Mouse (Mus musculus) kidney, postnatal 4 days (tissue): ENCODE measurements around the gene Stag3.

Experiments
- DNase-seq, 2 experiments: peaks; one replicate each; pipeline ENCODE4 v3.0.0; 2021; ENCODE audit warnings: mixed read lengths in 2 of 2

The Stag3 gene

GRCm38 (mm10) chr5:138279585-138280424 is at the start of gene Stag3, which contains the start of the genes Gm43720 and Gpc2:
TSS of gene Stag3 (plus strand) at chr5:138280240.
TSS of gene Gm43720 (minus strand) at chr5:138279958.
TSS of gene Gpc2 (minus strand) at chr5:138280005.
- DNase-seq = peak; percentile 93 to 96

GRCm38 (mm10) chr5:138233778-138234177 is 46.3 kb upstream of the Stag3 start:
- DNase-seq = no peak

DNA sequence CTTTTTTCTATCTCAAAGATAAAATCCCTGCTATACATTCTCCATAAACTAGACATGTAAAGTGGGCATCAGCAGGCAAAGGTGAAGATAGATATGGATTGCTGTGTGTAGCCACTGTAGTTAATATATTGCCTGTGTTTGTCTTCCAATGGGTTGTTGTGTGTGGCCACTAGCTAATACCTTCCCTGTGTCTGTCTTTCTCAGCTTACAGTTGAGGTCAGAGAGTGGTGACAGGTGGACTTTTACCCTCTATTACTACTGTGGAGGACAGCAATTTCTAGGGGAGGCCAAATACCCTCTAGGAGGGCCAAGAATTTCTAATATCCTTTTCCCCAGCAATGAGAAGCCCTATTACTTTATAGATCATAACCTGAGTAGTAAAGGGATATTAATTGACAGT is 45.8 kb upstream of the Stag3 start:
- no peak for DNase-seq

- no peak for DNase-seq
Measured at GRCm38 (mm10) chr5:138241511-138241910, 38.5 kb upstream of the Stag3 start.

DNA sequence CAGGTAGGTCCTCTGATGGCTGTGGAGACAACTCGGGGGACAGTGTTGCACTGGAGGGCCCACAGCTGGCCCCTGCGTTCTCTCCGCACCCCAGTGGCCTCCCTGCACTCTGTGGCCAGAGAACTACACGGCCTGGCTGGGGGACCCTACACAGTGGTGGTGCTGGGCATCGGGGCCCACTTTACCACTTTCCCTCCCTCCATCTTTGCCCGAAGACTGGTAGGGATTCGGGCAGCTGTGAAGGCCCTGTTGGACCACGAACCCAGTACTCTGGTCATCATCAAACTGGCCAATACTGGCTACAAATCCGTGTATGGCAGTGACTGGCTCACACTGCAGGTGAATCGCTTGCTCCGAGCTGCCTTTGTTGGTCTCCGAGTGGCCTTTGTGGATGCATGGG is 28.9 kb upstream of the Stag3 start:
- no peak for DNase-seq

DNA sequence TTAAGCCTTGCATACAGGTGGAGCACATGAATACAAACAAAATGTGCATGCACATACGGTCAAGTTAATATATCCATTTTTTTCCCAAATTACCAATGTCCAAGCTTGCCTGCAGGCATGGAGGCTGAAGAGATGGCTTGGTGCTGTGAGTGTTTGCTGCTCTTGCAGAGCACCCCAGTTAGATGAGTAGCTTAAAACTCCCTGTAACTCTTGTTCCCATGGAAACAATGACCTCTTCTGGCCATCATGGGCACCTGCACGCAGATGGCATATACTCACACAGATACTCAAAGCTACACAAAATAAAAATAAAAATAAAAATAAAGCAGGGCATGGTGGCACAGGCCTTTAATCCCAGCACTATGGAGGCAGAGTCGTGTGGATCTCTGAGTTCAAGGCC is 27.0 kb upstream of the Stag3 start:
- DNase-seq = no peak

- DNase-seq = peak; percentile 90 to 95
Measured at GRCm38 (mm10) chr5:138255353-138256093, 24.5 kb upstream of the Stag3 start, which contains the start of gene Lamtor4. TSS of gene Lamtor4 (plus strand) at chr5:138255482.

DNA sequence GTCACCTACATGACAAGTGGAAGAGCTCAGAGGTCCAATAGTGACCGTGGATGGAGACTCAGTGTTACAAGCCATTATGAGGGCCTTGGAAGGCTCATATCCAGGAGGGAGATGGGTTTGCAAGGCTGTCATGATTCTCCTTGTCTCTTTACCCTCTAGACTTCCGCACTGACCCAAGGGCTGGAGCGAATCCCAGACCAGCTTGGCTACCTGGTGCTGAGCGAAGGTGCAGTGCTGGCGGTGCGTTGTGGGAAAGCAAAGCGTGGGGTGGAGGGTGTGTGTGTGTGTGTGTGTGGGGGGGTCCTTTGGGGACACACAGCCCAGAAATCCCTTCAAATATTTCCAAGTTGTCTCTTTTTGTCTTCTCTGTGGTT is 24.0 kb upstream of the Stag3 start:
- no peak for DNase-seq

DNA sequence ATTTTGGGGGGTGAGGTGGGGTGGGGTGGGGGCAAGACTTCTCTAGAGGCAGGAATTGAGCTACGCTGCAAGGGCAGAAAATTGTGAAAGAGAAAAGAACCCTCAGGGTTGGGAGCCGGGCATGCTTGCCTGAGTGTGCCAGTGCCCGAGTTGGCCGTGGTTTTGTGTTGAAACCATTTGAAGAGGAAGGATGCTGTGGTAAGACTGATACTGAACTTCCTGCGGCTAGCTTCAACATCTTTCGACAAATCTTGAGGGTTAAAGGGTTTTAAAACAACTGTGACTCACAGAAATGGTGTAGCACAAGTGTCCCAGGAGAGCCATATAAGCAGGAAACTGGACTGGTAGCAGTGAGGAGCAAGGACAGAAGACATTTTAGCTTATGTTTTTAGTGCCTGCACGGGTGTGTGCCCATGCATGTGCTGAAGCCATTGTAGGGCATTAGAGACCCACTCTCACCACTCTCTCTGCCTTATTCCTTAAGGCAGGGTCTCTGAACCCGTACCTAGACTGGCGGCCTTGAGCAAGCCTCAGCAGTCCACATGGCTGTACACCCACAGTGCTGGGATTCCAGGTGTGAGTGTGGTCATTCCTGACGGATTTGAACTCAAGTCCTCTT is 23.0 kb upstream of the Stag3 start:
- no peak for DNase-seq

DNA sequence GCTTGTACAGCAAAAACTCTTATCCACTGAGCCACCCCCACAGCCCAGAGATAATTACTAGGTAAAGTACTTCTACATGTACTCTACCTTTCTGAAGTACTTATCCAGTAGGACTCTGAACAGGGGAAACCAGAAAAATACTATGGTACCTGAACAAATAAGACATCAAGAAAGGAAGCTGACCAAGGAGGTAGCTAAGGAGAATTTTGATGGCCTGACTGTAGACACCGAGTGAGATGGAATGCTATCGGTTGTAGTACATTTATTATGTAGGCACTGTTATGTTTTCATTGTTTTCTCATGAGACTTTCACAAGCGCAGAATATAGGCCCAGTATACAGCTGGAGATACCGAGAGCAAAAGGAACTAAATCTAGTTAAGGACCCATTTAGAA is 22.5 kb upstream of the Stag3 start:
- DNase-seq = no peak

GRCm38 (mm10) chr5:138258078-138258477 is 22.0 kb upstream of the Stag3 start:
- no peak for DNase-seq

- DNase-seq = no peak
Measured at GRCm38 (mm10) chr5:138258542-138258941, 21.5 kb upstream of the Stag3 start.

- no peak for DNase-seq
Measured at GRCm38 (mm10) chr5:138258993-138259392, 21.0 kb upstream of the Stag3 start.

GRCm38 (mm10) chr5:138260051-138260450 is 20.0 kb upstream of the Stag3 start:
- no peak for DNase-seq

DNA sequence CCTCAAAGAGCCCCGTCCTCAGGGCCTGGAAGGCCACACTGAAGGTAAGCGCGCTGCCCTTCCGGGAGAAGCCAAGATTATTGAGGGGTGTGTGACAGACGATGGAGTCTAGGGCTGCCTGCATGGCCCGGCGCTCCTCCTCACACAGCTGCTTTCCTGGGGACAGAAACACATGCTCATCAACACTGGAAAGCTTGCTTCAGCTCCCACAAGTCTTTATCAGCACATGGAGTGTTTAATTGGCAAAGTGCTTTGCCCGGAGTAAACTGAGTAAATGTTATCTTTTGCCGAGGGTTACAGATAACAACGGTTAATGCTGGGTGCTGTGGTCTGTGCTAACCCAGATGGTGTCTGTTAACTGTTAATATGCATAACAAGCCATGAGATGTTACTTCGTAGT is 19.2 kb upstream of the Stag3 start:
- no peak for DNase-seq

- no peak for DNase-seq
Measured at GRCm38 (mm10) chr5:138262001-138262400, 18.0 kb upstream of the Stag3 start.

DNA sequence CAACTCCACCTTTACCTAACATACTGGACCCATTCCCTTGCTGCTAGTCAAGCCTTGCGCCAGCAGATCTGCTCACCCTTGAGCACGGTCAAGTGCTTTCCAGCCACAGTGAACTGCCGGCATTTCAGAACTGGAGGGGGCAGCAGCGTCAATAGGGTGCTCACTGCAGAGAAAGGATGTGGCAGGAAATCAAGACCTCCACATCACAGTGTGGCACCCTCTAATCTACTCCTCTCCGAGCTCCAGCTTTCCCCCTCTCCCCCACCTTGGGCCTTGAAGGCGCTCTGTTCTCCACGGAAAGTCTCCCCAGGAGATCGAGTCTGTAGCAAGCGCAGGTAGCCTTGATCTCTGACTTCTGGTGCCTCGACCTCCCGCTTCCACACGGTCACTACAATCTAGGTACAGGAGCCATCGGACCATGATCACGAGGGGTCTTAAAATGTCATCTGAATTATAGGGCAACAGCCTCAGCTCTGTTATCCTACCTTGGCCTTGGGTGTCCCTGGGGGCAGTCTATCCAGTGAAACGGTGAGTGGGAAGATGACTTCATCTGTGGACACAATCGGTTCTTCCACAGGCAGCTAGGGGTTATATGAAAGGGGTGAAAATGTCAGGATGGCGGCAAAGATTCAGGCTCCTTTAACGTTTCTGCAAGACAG is 17.3 kb upstream of the Stag3 start:
- no peak for DNase-seq

DNA sequence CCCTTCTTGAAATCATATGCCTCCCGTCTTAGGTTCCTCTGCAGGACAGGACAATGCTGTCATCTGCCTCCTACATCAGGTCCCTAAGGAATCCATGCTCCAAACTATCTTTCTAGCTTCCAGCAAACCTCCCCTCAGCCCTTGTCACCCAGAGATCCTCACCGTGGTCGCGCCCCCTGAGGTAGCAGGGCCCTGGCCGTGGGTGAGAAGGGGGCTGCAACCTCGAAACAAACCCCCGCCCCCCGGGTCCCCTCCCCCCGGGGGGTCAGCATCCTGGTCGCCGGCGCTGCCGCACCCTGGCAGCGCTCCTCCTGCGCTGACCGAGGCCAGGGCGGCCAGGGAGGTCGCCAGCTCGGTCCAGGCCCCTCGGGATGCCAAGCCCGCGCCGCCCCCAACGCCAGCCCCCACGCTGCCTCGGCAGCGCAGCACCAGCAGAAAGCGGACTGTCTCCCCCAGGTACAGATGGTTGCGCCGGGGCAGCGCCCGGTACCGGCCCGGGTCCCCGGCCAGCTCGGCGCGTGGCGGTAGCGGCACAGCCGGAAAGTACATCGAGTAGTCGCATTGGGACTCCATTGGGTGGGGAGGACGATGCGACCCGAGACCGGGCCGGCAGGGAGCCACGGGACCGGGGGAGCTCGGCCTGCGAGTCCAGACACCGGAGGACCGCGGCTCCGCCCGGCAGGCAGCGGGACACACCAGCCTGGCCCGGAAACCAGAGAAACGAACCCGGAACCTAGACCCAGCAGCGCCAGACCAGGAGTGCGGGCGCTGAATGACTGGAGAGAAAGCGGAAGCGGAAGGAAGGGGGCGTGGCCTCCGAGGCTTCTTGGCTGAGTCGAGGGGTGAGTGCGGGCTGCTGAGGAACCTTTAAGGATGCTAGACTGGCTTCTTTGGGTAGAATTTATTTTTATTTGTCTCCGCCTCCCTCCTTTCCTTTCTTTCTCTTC is 16.5 kb upstream of the Stag3 start, which contains the start of gene BC037034:
Gene BC037034, minus strand, starts transcription at position 774 of the 947 bp plus-strand sequence.
- peak; percentile 96 to 97 for DNase-seq

- DNase-seq = no peak
Measured at GRCm38 (mm10) chr5:138264207-138264578, 15.8 kb upstream of the Stag3 start.

DNA sequence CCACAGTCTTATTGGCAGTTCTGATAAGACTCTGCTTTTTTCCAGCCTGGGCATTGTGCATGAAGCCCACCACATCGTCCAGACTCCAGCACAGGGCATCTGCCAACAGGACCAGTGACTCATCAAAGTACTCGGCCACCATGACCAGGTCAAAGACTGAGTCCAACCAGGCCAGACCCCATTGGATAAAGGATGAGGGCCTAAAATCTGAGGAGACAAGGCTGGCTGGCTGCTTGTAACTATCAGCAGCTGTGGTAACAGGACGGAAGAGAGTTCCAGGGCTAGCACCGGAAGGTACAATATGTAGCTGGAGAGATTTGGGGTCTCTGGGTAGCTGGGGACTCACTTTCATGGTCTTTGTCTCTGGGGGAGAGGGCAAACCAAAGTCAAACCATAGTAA is 14.3 kb upstream of the Stag3 start:
- DNase-seq = no peak

- DNase-seq = no peak
Measured at GRCm38 (mm10) chr5:138267114-138267513, 12.9 kb upstream of the Stag3 start.

GRCm38 (mm10) chr5:138268980-138269379 is 11.1 kb upstream of the Stag3 start:
- no peak for DNase-seq
